Mouse (Mus musculus): ENCODE measurements at regions not wholly inside any gene's neighbourhood (a gene's known extent, or its start where the extent isn't known, plus 50 kb on each side); places are given as distances from the start of the nearest gene placed in this dataset.

- DNase-seq (ENCODE audit: low spot score): no peak
Observed at GRCm38 (mm10) chr5:75248279-75248678, 96.2 kb downstream of the Pdgfra start.

DNA sequence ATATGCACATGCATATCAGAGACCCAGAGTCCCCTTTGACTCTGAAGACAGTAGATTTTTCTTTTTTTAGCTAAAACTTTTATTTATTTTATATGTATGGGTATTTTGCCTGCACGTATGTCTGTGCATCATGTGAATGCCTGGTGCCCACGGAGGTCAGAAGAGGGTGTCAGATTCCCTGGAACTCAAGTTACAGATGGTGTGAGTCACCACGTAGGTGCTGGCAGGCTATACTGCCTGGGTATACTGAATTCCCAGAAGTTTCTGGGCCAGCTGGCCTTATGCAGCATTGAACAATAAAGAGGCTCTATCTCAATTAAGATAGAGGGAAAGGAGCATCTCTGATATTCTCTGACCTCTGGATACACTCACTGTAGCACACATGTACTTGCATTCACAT is 97.6 kb downstream of the Pdgfra start:
- DNase-seq (ENCODE audit: low spot score): no peak

DNA sequence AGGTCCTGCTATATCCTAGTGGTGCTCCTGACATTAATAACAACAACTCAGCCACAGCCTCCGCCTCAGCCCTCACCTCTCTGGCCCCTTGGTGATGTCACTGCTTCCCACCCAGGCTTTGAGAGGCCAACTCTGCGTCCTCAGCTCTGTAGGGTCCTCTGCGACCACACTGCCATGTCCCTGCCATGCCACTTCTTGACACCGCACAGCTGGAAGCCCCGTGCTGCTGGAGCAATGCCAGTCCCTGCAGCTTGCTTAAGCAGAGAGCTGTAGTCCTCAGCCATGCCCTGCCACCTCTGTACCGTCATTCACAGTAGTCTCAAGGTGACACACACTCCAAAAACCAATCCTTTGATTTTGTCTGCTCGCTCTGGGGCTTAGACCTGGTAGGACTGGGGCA is 101.3 kb downstream of the Pdgfra start:
- no peak for DNase-seq (ENCODE audit: low spot score)

DNA sequence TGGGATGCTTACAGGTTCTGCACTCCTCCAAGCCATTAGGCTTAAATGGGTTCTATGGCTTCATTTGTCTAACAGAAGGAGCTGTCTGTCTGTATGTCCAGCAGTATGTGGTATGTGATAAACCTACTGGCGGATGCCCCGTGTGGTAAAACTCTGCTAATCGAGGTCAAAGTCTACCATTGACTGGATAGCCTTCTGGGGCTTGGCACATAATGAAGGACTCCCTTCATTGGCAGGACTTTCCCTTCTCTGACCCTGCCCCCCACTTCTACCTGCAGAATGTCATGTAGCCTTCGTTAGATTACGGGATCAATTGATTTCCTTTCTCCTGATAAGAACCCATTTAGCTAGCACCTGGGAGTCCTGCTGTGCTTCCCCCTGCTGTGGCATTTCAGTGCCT is 101.7 kb downstream of the Pdgfra start:
- no peak for DNase-seq (ENCODE audit: low spot score)

- no peak for DNase-seq (ENCODE audit: low spot score)
Observed at GRCm38 (mm10) chr5:75256186-75256585, 104.1 kb downstream of the Pdgfra start.

DNA sequence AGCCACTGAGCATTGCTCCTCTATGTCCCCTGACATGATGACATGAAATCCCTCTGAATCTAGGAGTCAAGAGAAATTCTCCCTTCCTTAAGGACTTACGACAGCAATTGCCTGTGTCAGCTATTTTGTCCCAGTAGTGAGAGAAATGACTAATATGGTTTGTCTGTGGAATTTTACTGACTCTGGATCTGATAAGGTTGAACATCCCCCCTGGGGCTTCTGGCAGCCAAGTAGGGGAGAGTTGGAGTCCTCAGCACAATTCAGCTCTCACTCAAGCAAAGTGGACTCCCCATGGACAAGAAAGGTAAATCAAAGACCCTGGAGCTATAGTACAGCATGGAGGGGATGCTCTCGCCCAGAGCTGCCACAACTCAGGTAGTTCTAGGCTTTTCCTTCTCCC is 105.0 kb downstream of the Pdgfra start:
- no peak for DNase-seq (ENCODE audit: low spot score)

DNA sequence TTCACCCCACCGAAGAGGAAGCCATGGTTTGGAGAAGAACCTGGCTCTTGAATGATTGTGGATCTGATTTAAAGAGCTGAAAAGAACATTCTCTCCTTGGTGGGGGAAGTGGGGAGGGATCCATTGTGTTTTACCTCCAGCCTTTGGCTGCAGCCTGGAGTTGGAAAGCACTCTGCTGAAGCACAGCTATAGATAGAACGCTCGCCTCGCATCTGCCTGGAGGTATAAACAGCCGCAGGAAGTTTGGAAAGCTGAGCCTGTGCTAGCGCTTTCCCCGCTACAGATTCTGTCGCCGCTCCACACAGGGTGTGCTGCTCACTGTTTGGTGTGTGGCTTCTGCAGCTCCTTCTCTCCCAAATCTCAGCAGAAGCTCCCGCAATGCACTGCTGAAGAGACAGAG is 108.2 kb downstream of the Pdgfra start:
- no peak for DNase-seq (ENCODE audit: low spot score)

DNA sequence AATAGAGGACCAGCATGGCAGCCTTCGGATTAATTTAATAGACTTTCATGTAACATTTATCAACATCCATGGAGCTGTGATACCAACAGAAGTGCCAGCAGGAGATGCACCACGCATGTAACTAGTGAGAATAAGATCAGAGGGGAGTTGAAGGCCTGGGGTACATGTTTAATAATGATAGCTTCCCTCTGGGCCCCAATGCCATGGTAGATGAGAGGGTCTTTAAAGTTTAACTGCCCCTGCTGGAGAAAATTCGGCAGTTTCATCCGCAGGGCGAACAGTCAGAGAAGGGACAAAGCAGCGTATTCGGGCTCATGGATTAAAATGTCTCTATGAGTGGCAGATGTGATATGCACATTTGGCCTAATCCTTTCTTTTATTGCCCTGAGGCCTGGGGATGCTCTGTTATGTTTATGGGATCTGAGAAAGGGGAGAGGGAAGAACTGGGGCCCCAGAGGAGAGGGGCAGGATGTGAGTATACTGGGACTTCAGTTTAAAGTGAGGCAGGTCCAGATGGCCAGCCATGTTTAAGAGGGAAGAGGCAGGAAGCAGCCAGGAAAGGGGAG is 114.1 kb downstream of the Pdgfra start:
- DNase-seq (ENCODE audit: low spot score): no peak

GRCm38 (mm10) chr5:75266871-75267270 is 114.8 kb downstream of the Pdgfra start:
- DNase-seq (ENCODE audit: low spot score): no peak

DNA sequence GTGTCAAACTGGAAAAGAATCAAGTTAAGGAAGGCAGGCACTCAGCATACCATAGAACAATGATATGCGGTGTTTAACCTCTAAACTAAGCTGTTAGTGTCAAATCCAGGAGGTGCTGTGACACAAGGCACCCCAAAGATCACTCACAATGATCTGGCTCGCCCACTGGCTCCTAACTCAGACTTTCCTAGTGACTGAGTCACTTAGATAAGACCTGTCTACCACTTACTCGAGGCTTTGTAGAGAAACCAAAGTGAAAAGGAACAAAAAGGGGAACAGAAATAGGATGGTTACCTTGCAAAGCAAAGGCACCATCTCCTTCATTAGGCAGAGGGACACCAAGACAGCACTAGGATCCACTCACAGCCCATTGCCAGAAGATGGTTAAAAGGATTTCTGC is 115.7 kb downstream of the Pdgfra start:
- DNase-seq (ENCODE audit: low spot score): no peak

DNA sequence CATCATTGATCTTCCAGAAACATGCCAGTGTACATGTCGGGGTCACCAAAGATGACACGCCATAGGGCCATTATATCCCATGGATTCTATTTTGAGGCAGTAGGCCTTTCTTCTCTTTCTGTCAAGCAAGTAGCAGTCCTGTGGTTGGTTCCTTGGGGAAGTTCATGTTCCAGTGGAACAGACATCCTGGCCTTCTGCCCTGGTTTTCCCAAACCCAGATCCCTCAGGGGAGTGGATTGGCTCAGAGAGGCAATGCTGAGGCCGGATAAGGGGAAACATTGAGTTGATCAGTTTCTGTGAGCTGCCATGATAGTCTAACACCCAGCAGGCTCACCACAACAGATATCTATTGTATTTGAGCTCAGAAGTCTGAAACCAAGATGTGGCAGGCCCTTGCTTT is 125.9 kb downstream of the Pdgfra start:
- DNase-seq (ENCODE audit: low spot score): no peak

DNA sequence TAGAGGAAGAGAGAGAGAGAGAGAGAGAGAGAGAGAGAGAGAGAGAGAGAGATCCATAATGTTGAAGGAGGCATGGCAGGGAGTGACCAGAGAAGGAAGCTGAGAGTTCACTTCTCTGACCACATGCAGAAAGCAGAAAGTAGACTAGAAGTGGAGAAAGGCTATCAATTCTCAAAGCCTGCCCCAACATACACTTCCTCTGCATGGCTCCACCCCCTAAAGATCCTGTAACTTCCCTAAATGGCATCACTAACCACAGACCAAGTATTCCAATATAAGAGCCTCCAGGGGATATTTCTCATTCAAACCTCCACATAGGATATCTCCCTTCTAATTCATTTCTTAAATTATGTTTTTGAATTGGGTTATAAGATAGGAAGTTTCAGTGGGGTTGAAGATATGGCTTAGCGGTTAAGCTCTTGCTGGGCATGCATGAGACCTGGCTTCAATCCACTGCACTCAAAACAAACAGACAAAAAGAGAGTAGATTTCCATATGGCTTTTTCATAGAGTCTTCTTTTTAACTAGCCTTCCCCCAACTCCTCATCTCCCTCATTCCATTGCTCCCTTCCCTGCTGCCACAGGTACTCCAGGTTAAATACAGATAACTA is 127.6 kb downstream of the Pdgfra start:
- DNase-seq (ENCODE audit: low spot score): no peak

DNA sequence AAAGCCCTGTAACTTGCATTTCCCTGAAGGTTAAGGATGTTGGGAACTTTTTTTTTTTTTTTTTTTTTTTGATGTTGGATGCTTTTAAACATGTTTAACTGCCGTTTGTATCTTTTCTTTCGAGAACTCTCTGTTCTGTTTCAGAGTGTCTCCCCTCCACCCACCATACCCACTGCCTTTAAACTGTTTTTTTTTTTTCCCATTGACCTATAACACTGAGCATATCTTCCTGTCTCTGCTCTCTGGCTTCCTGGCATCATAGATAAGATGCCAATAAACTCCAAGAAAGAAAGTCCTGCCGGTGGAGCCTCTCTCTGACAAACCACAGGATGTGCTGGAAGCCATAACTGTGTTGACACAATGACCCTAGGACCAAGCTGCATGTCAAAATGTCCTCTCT is 128.6 kb downstream of the Pdgfra start:
- DNase-seq (ENCODE audit: low spot score): no peak

DNA sequence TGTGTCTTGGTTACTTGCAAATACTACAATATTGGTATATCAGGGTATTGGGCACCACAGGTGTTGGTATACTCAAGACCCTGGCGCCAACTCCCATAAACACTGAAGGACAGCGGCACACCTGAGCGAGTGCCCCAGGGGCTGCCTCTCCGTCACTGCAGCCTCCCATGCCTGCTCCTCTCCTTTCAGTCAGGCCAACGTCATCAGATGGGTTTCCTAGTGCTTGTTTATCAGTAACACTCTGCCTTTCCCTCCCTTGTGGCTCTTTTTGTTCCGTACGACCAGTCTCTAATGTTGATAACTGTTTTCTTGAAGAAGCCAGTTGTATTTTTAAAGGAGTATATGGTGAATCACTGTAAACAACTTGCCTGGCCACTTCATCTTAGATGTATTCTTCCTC is 129.4 kb downstream of the Pdgfra start:
- no peak for DNase-seq (ENCODE audit: low spot score)

- no peak for DNase-seq (ENCODE audit: low spot score)
Observed at GRCm38 (mm10) chr5:75282617-75283016, 130.5 kb downstream of the Pdgfra start.

DNA sequence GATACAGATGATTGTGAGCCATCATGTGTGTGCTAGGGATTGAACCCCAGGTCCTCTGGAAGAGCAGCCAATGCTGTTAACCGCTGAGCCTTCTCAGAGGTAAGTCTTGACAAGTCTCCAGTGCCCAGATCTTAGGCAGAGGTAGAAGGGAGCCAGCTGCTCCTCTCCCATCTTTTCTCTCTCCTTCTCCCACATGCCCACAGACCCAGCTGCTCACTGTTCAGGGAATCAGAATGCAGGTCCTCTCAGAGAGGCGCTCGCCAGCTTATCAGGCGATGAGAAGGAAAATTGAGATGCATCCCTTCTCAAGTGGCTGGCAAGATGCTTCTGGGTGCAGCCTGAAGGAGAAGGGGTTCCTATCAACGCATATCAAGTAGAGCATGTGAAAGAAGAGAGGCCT is 131.7 kb downstream of the Pdgfra start:
- no peak for DNase-seq (ENCODE audit: low spot score)

- DNase-seq (ENCODE audit: low spot score): no peak
Observed at GRCm38 (mm10) chr5:75285950-75286349, 133.9 kb downstream of the Pdgfra start.

GRCm38 (mm10) chr5:75295676-75296075 is 143.6 kb downstream of the Pdgfra start:
- no peak for DNase-seq (ENCODE audit: low spot score)

DNA sequence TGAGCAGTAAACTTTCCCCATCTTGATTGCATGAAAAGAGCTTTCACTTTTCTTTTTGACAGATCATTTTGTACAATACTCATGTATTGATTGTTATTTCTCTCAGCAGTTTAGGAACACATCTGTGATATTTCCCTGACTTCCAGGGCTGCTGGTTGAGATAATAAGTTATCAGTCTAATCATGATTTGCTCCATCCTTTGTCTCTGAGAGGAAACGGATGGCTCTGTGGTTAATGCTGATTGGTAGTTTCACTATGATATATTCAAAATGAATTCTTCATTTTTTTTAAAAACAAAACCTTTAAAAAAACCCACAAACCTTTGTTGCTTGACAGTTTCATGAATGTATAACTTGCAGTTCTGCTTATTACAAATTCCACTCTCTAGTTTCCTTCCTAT is 160.8 kb downstream of the Pdgfra start:
- DNase-seq (ENCODE audit: low spot score): no peak

DNA sequence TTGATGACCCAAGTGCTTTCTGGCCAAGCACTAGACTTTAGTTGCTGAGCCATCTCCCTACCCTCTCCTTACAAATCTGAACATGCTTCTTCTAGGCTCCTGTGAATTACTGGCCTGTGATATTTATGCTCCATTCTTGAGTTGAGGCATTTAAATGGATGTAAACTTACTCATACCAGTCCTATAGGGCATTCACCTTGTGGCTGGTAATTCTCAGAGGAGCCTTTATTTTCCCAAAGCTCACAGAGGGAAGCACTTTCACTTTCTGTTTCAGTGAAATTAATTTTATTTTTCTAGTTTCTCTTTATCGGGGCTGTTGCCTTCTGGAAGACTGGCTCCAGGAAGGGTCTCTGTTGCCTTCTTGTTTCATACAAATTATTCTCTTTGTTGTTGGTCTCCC is 163.9 kb downstream of the Pdgfra start:
- DNase-seq (ENCODE audit: low spot score): no peak

- no peak for DNase-seq (ENCODE audit: low spot score)
Observed at GRCm38 (mm10) chr5:75320536-75320935, 168.4 kb downstream of the Pdgfra start.

DNA sequence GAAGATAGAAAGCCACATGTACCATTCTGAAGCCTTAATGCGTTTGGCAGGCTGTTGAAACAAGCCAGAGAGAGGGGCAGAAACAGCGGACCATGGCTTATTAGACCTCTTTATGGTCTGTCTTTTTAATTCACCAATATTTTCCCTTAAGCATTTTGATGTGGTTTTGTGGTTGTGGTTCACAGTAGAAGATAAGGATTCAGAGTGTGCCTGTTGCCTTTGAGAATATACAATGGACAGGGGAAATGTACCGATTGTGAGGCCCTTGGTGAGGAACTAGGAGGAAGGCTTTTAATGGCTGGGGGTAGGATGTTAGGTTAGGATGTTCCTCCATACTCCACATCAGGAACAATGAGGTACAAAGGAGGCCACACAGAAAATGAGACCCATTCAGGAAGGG is 182.0 kb downstream of the Pdgfra start:
- DNase-seq (ENCODE audit: low spot score): no peak

DNA sequence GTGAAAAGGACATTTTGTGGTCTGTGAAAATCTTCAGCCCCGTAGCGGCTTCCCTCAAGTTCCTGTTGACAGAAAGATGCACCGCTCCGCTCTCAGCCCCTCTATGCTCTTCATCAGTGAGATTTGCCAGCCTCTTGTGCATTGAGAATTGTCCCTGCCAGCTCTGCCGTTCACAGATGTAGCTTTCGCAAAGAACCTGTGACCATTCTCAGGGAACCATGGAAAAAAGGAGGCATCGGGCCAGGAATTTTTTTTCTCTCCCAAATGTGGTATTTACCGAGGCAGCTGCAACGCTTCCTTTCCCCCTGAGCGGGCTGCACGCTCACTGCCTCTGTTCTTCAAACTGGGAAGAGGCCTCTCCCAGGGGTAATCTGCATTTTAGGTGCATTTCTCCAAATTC is 184.4 kb downstream of the Pdgfra start:
- DNase-seq (ENCODE audit: low spot score): no peak

DNA sequence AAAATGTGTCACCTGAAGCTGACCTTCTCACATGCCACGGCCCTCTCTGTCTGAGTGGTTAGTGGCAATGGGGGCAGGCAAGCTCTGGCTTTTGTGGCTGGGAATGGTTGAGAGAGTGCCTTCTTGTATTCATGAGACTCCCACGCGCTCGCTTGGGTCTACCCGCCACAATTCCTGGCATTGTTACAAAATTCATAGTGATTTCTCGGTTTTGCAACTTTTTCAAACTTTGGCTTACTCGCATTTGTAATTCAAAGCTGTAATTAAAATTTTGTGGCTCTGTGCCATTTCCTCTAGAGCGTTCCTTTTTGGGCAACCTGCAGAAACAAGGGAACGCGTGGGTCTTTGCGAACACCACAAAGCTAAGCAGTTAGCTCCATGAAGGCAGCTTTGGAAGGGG is 186.3 kb downstream of the Pdgfra start:
- no peak for DNase-seq (ENCODE audit: low spot score)

GRCm38 (mm10) chr5:75342599-75342998 is 190.5 kb downstream of the Pdgfra start:
- DNase-seq (ENCODE audit: low spot score): no peak
